Mouse (Mus musculus) adrenal gland, adult 2 months (tissue): ENCODE measurements around the gene Dgat2. TPM values are rescaled to one million over a fixed set of nuclear protein-coding genes. Genes with fewer than 3 reads are reported as not detected.
A peak's percentile ranks its signal among the peaks of the same experiment; 100 is the strongest.

Source experiments
- DNase-seq: peaks from one replicate; pipeline ENCODE4 v3.0.0; 2021
- polyA plus RNA-seq: library from polyadenylated mRNA; depleted of rRNA; stranded (reverse); fragments of >200 nt; gene quantifications from 2 replicates; pipeline ENCODE4 v1.2.3, GENCODE M21; 2012
- total RNA-seq, 2 experiments: library from RNA; stranded (reverse); gene quantifications; 2 replicates each; pipeline ENCODE4 v1.2.3; 2021

Dgat2 gene
- total and polyA plus RNA-seq, 3 experiments, result 498 to 613 (median 599) TPM

GRCm38 (mm10) chr7:99162462-99162861 is 20.1 kb downstream of the Dgat2 start:
- no peak for DNase-seq

- DNase-seq, result no peak
These were observed 20.6 kb downstream of the Dgat2 start for GRCm38 (mm10) chr7:99161961-99162360.

GRCm38 (mm10) chr7:99161529-99161928 is 21.0 kb downstream of the Dgat2 start:
- peak; percentile 54 for DNase-seq

GRCm38 (mm10) chr7:99160995-99161394 is 21.5 kb downstream of the Dgat2 start:
- no peak for DNase-seq

- no peak for DNase-seq
These were observed 23.1 kb downstream of the Dgat2 start for GRCm38 (mm10) chr7:99159446-99159845.

- no peak for DNase-seq
These were observed 23.6 kb downstream of the Dgat2 start for GRCm38 (mm10) chr7:99158904-99159303.

- DNase-seq, result no peak
These were observed 24.5 kb downstream of the Dgat2 start for GRCm38 (mm10) chr7:99158011-99158410.

GRCm38 (mm10) chr7:99156737-99157136 is 25.8 kb downstream of the Dgat2 start:
- no peak for DNase-seq

- DNase-seq, result peak; percentile 70
These were observed 26.9 kb downstream of the Dgat2 start for GRCm38 (mm10) chr7:99155311-99156289.

- DNase-seq, result no peak
These were observed 27.8 kb downstream of the Dgat2 start for GRCm38 (mm10) chr7:99154648-99155151.

GRCm38 (mm10) chr7:99153686-99154202 is 28.8 kb downstream of the Dgat2 start:
- no peak for DNase-seq

GRCm38 (mm10) chr7:99152756-99153155 is 29.8 kb downstream of the Dgat2 start:
- DNase-seq, result no peak

- peak; percentile 92 for DNase-seq
These were observed 31.2 kb downstream of the Dgat2 start for GRCm38 (mm10) chr7:99151342-99151741.

- DNase-seq, result no peak
These were observed 33.5 kb downstream of the Dgat2 start for GRCm38 (mm10) chr7:99149017-99149416.

- DNase-seq, result no peak
These were observed 35.0 kb downstream of the Dgat2 start for GRCm38 (mm10) chr7:99147494-99147893.

GRCm38 (mm10) chr7:99146906-99147305 is 35.6 kb downstream of the Dgat2 start:
- no peak for DNase-seq

- no peak for DNase-seq
These were observed 36.5 kb downstream of the Dgat2 start for GRCm38 (mm10) chr7:99146011-99146410.

- DNase-seq, result no peak
These were observed 37.9 kb downstream of the Dgat2 start for GRCm38 (mm10) chr7:99144616-99145015.

- DNase-seq, result no peak
These were observed 39.3 kb downstream of the Dgat2 start for GRCm38 (mm10) chr7:99143244-99143643.

GRCm38 (mm10) chr7:99141919-99142606 is 40.5 kb downstream of the Dgat2 start:
- DNase-seq, result no peak

GRCm38 (mm10) chr7:99140984-99141918 is 41.3 kb downstream of the Dgat2 start, which contains the start of gene Uvrag:
TSS of gene Uvrag (minus strand) at chr7:99141141.
- peak; percentile 100 for DNase-seq
